Mouse (Mus musculus): ENCODE measurements around the gene Ccl27a. TPM values are rescaled to one million over a fixed set of nuclear protein-coding genes. Genes with fewer than 3 reads are reported as not detected.

The Ccl27a gene
- total RNA-seq, 2 experiments from 2014 or later, result 25.5 to 33.1 TPM

DNA sequence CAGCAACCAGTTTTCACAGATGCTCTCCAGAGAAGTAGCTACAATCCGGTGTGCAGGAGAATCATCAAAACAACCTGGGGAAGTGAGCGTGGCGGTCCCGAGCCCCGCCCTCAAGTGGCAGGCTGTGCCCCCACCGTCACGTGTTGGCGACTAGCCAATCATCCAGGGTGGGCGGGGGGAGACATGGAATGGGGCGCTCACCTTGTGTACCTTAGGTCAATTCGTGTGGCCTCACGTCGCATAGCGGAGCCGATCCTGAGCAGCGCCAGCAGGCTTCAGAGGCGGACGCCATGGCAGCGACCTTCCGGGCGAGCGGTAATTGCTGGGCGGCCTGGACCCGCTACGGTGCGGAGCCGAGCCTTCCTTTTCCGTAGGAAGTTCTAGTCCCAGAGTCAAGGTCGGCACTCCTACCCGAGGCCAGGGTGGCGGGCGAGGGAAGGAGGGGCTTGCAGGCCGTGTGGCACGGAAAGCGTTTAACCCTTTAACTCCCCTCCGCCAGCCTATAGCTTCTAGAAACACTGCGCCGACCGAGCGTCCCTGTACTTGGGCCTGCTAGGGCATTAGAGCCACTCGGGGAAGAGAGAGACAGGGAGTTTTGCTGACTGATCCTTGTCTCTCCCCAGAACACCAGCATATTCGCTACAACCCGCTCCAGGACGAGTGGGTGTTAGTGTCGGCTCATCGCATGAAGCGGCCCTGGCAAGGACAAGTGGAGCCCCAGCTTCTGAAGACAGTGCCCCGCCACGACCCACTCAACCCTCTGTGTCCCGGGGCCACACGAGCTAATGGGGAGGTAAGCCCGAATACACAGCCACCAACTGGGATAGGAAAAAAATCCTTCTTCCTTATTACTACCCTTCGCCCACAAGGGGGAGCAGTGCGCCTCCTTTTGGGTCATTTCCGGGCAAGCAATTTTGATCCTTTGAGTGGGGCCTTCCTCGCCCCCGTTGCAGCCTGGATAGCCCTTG, 18.4 kb downstream of the Ccl27a start, which contains the start of gene Sigmar1:
Sigmar1 (minus strand) TSS at position 820 of the 968 bp plus-strand sequence.
- peak; percentile 79 for DNase-seq

DNA sequence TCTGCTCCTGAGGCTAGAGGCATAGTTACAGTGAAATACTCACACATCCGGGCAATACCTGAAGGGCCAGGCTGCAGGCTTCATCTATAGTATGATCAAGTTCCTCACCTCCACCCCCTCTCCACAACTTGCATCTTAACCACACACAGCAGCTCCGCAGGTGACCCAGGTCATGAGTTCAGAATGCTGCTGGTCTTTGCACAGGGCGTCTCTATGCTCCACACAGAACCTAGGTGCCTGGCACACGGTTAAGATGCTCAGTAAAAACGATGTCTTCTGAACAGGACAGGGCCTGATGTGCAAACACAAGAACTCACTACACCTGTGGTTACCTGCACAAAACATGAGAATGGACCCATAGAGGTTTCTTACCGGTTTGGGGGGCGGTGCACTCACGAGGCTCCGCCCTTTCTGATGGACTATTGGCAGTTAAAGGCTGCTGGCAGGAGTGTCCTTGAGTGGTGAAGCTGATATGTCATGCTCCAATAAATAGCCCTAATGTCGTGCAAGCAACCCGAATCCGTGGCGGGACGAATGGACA, 19.2 kb downstream of the Ccl27a start, which contains the start of gene Galt:
Galt (plus strand) TSS at position 432 of the 541 bp plus-strand sequence.
- DNase-seq, result no peak

DNA sequence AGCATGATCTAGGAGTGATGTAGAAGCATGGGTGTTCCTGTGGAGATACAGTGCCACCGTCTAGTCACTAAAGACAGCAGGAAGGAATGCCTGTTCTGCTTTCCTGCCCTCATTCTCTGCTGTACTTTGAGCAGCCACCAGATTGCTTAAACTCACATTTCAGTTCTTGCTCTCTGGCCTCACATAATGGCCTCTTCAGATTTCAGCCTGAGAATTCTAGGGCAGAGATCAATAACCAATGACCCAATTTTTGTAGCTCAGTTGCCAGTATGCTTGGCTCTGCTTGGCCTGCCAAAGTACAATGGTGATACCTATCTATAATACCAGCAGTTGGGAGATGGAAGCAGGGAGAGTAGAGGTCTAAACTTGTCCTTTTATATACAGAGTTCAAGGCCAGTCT, 29.0 kb downstream of the Ccl27a start:
- no peak for DNase-seq

DNA sequence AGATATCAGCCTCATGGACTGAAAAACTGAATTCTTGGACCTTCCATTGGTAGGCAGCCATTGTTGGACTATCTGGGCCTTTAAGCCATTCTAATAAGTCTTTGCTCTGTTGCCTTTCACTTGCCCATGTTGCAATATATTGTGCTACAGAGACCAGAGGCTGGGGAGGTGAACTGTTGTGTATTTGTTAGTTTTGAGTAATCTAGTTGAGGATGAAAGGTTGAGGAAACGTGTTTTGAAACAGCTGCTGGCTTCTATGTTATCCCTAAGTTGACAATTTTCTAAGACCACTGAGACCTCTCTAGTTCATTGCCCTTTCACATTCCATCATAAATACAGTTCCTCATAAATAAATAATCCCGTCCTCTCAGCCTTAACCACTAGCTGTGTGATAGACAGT, 29.9 kb downstream of the Ccl27a start:
- DNase-seq, result no peak

DNA sequence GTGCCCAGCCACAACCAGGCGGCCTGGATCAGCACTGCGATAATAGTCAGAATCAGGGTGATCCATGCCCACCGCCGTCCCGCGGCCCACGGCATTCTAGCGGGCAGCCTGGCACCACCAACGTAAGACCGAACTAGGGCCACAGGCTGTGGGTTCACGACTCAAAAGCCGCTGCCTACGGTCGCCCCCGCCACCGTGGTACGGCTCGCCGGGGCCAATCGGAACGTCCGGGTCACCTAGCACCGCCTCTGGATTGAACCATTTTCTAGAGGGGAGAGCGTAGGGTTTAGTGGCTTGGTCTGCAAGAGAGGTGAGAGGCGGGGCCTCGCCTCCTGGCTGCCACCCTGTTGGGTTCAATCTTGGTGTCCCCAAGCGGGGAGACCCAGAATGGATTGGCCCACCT, 32.9 kb downstream of the Ccl27a start:
- DNase-seq, result peak; percentile 83

DNA sequence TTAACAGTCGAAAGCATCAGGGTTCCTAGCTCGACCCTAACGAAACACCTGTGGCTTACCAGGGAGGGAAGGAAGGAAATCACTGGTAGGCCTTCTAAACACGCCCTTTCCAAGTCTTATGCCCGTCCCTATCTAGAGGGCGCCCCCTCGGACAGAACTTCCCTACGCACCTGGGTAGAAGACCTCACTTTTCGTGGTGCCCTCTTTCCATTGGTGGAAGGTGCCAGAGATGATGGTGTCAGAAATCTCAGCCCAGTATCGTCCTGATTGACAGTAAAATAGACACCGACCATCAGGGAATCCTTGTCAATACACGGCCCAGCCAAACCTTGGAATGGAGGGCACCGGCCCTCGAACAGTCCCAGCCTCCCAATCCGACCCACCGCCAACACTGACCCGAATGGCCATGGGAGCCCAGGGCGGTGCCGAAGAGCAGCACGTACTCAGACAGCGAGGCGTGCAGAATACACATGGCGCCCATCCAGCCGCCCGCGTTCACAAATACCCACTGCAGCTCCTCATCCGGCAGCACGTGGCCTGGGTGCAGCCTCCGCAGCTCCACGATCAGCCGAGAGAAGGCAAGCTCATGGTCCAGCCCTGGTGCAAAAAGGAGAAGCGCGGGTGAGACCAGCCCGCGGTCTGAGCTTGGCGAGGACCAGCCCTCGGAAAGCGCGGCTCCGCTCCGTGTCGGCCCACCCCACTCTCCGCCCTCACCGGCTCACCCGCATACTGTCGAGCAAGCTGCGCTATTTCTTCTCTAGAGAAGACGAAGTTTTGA, 33.5 kb downstream of the Ccl27a start:
- peak; percentile 57 for DNase-seq

DNA sequence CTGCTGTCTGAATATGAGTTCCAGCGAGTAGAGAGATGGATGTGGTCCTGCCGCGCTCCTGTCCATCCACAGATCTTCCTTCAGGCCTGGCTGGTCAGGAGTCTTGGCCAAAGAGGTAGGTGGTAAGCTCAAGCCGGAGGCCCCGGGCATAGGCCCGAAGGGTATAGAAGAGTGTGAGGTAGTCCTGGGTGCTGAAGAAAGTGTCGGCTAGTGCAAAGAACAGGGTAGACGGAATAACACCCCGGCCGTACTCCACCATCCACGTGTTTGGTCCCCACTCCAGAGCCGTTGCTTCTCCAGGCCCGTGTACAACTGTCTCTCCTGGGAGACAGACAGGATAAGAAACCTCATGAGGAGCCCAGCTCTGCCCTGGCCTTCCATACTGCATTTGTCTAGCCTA, 34.8 kb downstream of the Ccl27a start:
- no peak for DNase-seq

DNA sequence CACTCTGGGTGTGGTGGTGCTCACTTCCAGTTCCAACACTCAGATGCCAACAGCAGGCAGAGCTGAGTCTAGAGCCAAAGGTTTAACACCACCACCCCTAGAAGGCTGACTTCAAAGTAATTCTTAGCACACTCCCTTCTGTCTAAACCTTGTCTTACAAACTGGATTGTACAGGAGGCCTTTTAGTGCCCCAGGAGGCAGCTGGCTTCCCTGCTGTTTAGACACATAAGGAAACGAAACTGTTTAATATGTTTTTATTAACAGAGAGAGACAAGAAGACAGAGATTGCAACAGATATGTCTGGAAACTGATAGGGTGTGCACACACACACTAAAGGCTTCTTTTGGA, 35.8 kb downstream of the Ccl27a start:
- no peak for DNase-seq

DNA sequence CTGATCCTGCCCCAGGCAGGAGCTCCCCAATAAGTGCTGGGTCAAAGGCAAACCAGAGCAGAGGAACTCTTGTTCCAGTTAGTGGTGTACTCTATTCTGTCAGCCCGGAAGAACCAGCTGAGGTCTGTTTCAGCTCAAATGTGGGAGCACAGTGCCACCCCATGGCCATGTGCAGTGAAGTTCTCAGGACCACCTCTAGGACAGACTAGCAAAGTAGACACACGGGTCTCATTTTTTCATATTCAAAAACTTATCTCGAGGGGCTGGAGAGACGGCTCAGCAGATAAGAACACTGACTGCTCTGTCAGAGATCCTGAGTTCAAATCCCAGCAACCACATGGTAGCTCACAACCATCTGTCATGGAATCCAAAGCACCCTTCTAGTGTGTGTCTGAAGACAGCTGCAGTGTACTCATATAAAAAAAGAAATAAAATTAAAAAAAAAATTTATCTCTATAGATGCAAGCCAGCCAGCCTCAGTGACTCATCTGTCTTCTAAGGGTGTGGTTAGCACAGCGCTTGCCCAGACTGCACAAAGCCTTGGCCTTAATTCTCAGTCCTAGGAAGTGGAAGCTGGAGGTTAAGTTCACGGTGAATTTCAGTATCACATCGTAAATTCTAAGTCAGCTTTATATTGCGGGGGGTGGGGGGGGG, 36.3 kb downstream of the Ccl27a start:
- DNase-seq, result peak; percentile 68

DNA sequence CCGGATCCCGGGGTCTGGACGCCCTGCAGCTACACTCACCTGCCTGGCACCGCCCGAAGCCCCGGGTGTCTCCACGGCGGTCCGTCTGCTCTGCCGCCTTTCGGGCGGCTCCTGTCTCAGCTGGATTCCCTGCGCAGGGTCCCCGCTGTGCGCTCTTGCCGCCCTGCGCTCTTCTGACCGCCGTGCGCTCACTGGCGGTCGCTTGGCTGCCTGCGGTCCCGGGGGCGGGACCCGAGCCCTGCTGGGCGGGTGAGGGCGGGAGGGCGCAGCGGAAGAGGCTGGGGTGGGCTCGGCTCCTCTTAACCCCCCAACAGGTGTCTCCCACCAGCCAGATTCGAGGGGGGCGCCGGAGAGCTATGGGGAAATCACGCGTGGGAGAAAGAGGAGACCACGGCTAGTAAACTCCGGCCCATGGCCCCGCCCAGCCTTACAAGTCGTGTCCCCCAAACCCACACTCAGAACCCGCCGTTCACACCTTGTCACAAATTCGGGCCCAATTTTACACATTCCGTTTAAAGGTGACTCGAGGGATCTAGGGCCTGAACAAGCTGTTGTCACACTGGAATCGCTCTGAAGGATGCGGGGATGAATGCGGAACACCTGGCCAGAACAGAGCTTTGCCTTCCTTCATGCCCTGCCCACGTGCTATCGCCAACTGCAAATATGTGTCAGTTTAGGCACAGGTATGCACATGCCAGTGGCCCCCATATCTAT, 42.8 kb downstream of the Ccl27a start, which contains the start of gene Arid3c:
Arid3c (minus strand) TSS at position 91 of the 714 bp plus-strand sequence.
- no peak for DNase-seq

DNA sequence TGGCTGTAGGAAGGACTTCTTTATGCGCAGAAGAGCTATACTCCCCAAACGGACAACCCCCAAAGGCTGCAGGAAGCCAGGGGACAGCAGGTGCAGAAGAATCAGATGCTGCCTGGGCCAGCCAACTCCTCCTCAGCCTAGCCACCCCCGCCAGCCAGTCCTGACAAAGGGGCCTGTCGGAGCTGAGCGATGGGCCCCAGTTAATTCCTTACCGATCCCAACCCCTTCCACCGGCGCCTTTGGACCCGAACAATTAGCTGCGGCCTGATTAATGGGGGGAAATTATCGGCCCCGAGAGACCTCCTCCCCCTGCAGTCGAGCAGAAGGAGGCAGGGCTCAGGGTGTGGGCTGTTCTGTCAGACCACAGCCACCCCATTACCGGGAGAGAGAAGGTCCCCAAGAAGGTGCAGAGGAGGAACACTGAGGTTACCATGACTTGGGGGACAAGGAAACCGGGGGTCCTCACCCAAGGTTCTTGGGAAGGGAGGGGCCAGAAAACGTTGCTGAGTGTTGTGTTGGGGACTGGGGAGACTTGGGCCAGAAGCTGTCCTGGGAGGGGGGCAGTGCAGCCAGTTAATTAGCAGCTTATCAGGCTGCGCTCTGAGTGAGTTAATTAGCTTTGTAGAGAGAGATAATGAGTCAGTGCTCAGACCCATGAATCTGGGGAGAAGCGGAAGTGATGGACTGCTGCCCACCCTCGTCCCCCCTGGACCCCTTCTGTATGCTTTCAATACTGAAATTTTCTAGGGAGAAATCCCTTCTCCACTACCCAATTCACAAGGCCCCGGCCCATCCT, 47.0 kb downstream of the Ccl27a start:
- DNase-seq, result no peak

DNA sequence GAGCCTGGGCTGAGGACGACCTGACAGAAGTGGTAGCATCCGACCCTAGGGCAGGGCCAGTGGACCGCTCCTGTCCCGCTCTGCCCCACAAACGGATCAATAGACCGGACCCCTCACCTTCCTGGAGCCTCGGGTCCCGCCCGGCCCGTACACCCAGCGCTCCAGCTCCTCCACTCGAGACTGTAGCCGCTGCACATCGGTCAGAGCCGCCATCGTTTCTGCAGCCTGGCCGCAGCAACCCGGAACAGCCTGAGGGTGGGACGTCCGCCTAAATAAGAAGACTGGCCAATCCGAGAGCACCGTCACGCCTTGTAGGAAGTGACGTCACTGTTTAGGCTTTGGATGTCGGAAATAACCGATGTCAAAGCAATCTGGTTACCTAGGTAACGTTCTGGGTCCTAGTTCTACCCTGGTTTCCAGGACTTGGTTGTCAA, 51.1 kb downstream of the Ccl27a start, which contains the start of gene Dctn3:
Dctn3 (minus strand) TSS at position 253 of the 434 bp plus-strand sequence.
- DNase-seq, result peak; percentile 76

Other genes with a start within 250 kb of the Ccl27a start
- 10 to 100 TPM; 19.2 to 20.4 TPM for gene Fam219a, start 204.7 kb downstream of the Ccl27a start, total RNA-seq (2021)
- under 1 TPM; 0.56 to 0.63 TPM for gene Dnaic1, start 204.5 kb downstream of the Ccl27a start, total RNA-seq (2021)
- gene Enho, start 133.9 kb downstream of the Ccl27a start, total RNA-seq (2021), result 10 to 100 TPM; 12.9 to 14.5 TPM
- 10 to 100 TPM; 20.1 to 28.2 TPM for gene Cntfr, start 77.2 kb downstream of the Ccl27a start, total RNA-seq (2021)
- 10 to 100 TPM; 74.3 to 75.3 TPM for gene Il11ra1, start 74.3 kb downstream of the Ccl27a start, total RNA-seq (2021)
- gene Rpp25l, start 60.7 kb downstream of the Ccl27a start, total RNA-seq (2021), result 10 to 100 TPM; 31.5 to 41.4 TPM
- 10 to 100 TPM; 44.3 to 57.6 TPM for gene Dctn3, start 51.1 kb downstream of the Ccl27a start, total RNA-seq (2021)
- not detected for gene Arid3c, start 43.1 kb downstream of the Ccl27a start, total RNA-seq (2021)
- 10 to 100 TPM; 25.2 to 28.1 TPM for gene Galt, start 19.0 kb downstream of the Ccl27a start, total RNA-seq (2021)
- gene Sigmar1, start 18.1 kb downstream of the Ccl27a start, total RNA-seq (2021), result 10 to 100 TPM; 15.4 to 17.9 TPM
- not detected for gene Gm21541, start 129.4 kb upstream of the Ccl27a start, total RNA-seq (2021)
- 1 to 10 TPM; 1.0 to 1.8 TPM for gene Gm20878, start 167.3 kb upstream of the Ccl27a start, total RNA-seq (2021)
- gene Fam205a4, start 191.8 kb upstream of the Ccl27a start, total RNA-seq (2021), result under 1 TPM; 0.14 to 0.16 TPM